25 mouse cellular contexts compared by ENCODE assay signal in the genomic region with DNA sequence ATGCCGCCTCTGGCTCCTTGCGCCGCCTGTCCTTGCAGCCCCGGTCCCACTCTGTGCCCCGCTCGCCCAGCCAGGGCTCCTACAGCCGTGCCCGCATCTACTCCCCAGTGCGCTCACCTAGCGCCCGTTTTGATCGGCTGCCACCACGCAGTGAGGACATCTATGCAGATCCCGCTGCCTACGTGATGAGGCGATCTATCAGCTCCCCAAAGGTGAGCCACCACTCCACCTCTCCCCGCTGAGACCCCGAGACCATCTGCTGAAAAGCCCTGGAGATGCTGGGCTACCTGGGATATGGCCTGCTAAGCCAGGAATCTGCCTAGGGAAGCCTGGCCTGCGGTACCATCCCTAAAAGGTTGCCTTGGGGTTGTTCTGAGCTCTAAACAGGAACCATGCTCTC. TPM values are rescaled to one million over a fixed set of nuclear protein-coding genes. Genes with fewer than 3 reads are reported as not detected.
"Had no signal": no experiment of that assay in that cellular context is flagged by ENCODE, and none has a peak within 500 bp of the region (broad histone marks: within the 10 kb centered on the region; RNA-seq: fewer than 3 reads in every experiment).

No protein-coding gene starts in this region.

- ATAC-seq: midbrain, embryonic 13.5 days; midbrain, embryonic 15.5 days had no signal

- H3K27ac ChIP-seq: midbrain, embryonic 13.5 days; midbrain, embryonic 15.5 days; neural tube, embryonic 13.5 days; neural tube, embryonic 15.5 days had no signal

- H3K27me3 ChIP-seq: midbrain, embryonic 13.5 days; midbrain, embryonic 15.5 days; neural tube, embryonic 13.5 days; neural tube, embryonic 15.5 days had no signal

- H3K9ac ChIP-seq: lung, embryonic 14.5 days; midbrain, embryonic 13.5 days; midbrain, embryonic 15.5 days; neural tube, embryonic 13.5 days; neural tube, embryonic 15.5 days had no signal

- H3K9me3 ChIP-seq: midbrain, embryonic 13.5 days; midbrain, embryonic 15.5 days; neural tube, embryonic 13.5 days; neural tube, embryonic 15.5 days had no signal

- DNase-seq: lung, adult 18-20 months; lung, embryonic 14.5 days; lung, postnatal 10 days; lung, postnatal 4 days; retina, postnatal 1 day; right cerebral cortex, adult 18-20 months; right cerebral cortex, postnatal 25 days; right cerebral cortex, postnatal 4 days; spleen, adult 18-20 months; thymus, adult 18-20 months; thymus, postnatal 14 days; thymus, postnatal 36 days had no signal

- H3K4me2 ChIP-seq: lung, embryonic 14.5 days; midbrain, embryonic 11.5 days; midbrain, embryonic 13.5 days; midbrain, embryonic 15.5 days; neural tube, embryonic 13.5 days; neural tube, embryonic 15.5 days had no signal

- H3K4me3 ChIP-seq: midbrain, embryonic 13.5 days; midbrain, embryonic 15.5 days; myocyte; neural tube, embryonic 13.5 days; neural tube, embryonic 15.5 days had no signal

RNA-seq across cellular contexts. Expression of a gene that starts 35.4 kb away (rescaled TPM):
- total RNA-seq: megakaryocyte, adult 5-6 weeks; megakaryocyte-erythroid progenitor cell, adult 5-6 weeks had no signal
- polyA plus RNA-seq: midbrain, embryonic 11.5 days; midbrain, embryonic 13.5 days; midbrain, embryonic 15.5 days; myocyte; neural tube, embryonic 11.5 days; neural tube, embryonic 13.5 days; neural tube, embryonic 15.5 days; thymus, postnatal 0 days had no signal

RNA-seq across cellular contexts. Expression of a gene that starts 47.5 kb away (rescaled TPM):
- total RNA-seq: megakaryocyte, adult 5-6 weeks; megakaryocyte-erythroid progenitor cell, adult 5-6 weeks had no signal
- polyA plus RNA-seq: midbrain, embryonic 11.5 days; midbrain, embryonic 13.5 days; midbrain, embryonic 15.5 days; myocyte; neural tube, embryonic 11.5 days; neural tube, embryonic 13.5 days; neural tube, embryonic 15.5 days; small intestine, adult 2 months; stomach, embryonic 14.5 days; stomach, embryonic 16.5 days had no signal
